Mouse (Mus musculus): ENCODE data around the gene Gfi1. TPM values are rescaled to one million over a fixed set of nuclear protein-coding genes. Genes with fewer than 3 reads are reported as not detected.

Gene Gfi1
- polyA plus RNA-seq, 1 experiment from 2014 or later: not detected

- Histone ChIP-seq H3K4me1 (ENCODE audit: control insufficient read depth, insufficient read depth, low read length) (peaks cover 27% of the 10 kb centered on the region), H3K36me3 (ENCODE audit: control insufficient read depth, insufficient read depth, low read length) (no peaks in the 10 kb centered on the region), H3K9ac (ENCODE audit: low read depth, low read length) (no peak overlapping the region), H3K4me3 (ENCODE audit: low read depth, low read length) (no peak overlapping the region), H3K27ac (ENCODE audit: low read depth, low read length) (no peak overlapping the region), H3K9me3 (replicated peaks; ENCODE audit: control insufficient read depth, low read length) (no peaks in the 10 kb centered on the region), H3K4me2 (no peak overlapping the region), H3K27me3 (ENCODE audit: control insufficient read depth, insufficient read depth, low read length) (peaks cover 85% of the 10 kb centered on the region)
- whole genome bisulfite sequencing (ENCODE audit: insufficient replicate concordance): 14% methylated on average over 1 of the region's 1 CpGs
- ATAC-seq (replicated peaks; ENCODE audit: insufficient number of reproducible peaks, low FRiP score, low TSS enrichment): no peak
Measured at GRCm38 (mm10) chr5:107719786-107720185, 6.0 kb downstream of the Gfi1 start.

DNA sequence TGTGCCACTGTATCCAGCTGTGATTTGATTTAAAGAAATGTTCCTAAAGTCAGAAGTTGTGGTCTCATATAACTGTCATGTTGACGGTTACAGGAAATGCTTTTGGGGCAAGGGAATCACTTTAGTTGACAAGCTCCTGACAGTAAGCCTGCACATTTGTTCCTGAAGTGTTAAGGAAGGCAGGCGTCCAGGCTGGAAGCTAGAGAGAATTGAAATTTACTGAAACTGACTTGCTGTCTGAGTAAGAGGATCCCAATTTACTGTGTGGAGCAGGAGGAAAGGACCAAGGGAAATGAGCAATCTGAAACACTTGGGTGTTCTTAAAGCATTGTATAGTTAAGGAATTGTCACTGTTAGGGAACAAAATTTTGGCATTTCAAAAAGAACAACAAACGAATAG, 6.6 kb downstream of the Gfi1 start:
- Histone ChIP-seq H3K27ac (ENCODE audit: low read depth, low read length) (no peak overlapping the region), H3K4me2 (no peak overlapping the region), H3K9ac (ENCODE audit: low read depth, low read length) (no peak overlapping the region), H3K9me3 (replicated peaks; ENCODE audit: control insufficient read depth, low read length) (no peaks in the 10 kb centered on the region), H3K4me1 (ENCODE audit: control insufficient read depth, insufficient read depth, low read length) (peaks cover 26% of the 10 kb centered on the region), H3K4me3 (ENCODE audit: low read depth, low read length) (no peak overlapping the region), H3K27me3 (ENCODE audit: control insufficient read depth, insufficient read depth, low read length) (peaks cover 84% of the 10 kb centered on the region), H3K36me3 (ENCODE audit: control insufficient read depth, insufficient read depth, low read length) (no peaks in the 10 kb centered on the region)
- 17% methylated on average over 3 of the region's 3 CpGs for WGBS (ENCODE audit: insufficient replicate concordance)
- no peak for ATAC-seq (replicated peaks; ENCODE audit: insufficient number of reproducible peaks, low FRiP score, low TSS enrichment)

GRCm38 (mm10) chr5:107717871-107718361, 7.9 kb downstream of the Gfi1 start:
- Histone ChIP-seq H3K9ac (ENCODE audit: low read depth, low read length) (no peak overlapping the region), H3K4me3 (ENCODE audit: low read depth, low read length) (no peak overlapping the region), H3K4me2 (no peak overlapping the region), H3K27me3 (ENCODE audit: control insufficient read depth, insufficient read depth, low read length) (peaks cover 73% of the 10 kb centered on the region), H3K27ac (ENCODE audit: low read depth, low read length) (no peak overlapping the region), H3K9me3 (replicated peaks; ENCODE audit: control insufficient read depth, low read length) (no peaks in the 10 kb centered on the region), H3K4me1 (ENCODE audit: control insufficient read depth, insufficient read depth, low read length) (peaks cover 14% of the 10 kb centered on the region), H3K36me3 (ENCODE audit: control insufficient read depth, insufficient read depth, low read length) (no peaks in the 10 kb centered on the region)
- ATAC-seq (replicated peaks; ENCODE audit: insufficient number of reproducible peaks, low FRiP score, low TSS enrichment): no peak
- 15% methylated on average over 11 of the region's 11 CpGs for WGBS (ENCODE audit: insufficient replicate concordance)

GRCm38 (mm10) chr5:107711689-107712088, 14.1 kb downstream of the Gfi1 start:
- Histone ChIP-seq H3K9me3 (replicated peaks; ENCODE audit: control insufficient read depth, low read length) (no peaks in the 10 kb centered on the region), H3K4me3 (ENCODE audit: low read depth, low read length) (no peak overlapping the region), H3K4me1 (ENCODE audit: control insufficient read depth, insufficient read depth, low read length) (no peaks in the 10 kb centered on the region), H3K27me3 (ENCODE audit: control insufficient read depth, insufficient read depth, low read length) (peaks cover 17% of the 10 kb centered on the region), H3K9ac (ENCODE audit: low read depth, low read length) (no peak overlapping the region), H3K36me3 (ENCODE audit: control insufficient read depth, insufficient read depth, low read length) (no peaks in the 10 kb centered on the region), H3K4me2 (no peak overlapping the region), H3K27ac (ENCODE audit: low read depth, low read length) (no peak overlapping the region)
- ATAC-seq (replicated peaks; ENCODE audit: insufficient number of reproducible peaks, low FRiP score, low TSS enrichment): no peak
- WGBS (ENCODE audit: insufficient replicate concordance): 32% methylated on average over 2 of the region's 2 CpGs

GRCm38 (mm10) chr5:107708124-107708797, 17.6 kb downstream of the Gfi1 start:
- Histone ChIP-seq H3K36me3 (ENCODE audit: control insufficient read depth, insufficient read depth, low read length) (no peaks in the 10 kb centered on the region), H3K4me3 (ENCODE audit: low read depth, low read length) (no peak overlapping the region), H3K9ac (ENCODE audit: low read depth, low read length) (no peak overlapping the region), H3K4me2 (no peak overlapping the region), H3K27ac (ENCODE audit: low read depth, low read length) (no peak overlapping the region), H3K27me3 (ENCODE audit: control insufficient read depth, insufficient read depth, low read length) (0 out of 2 replicates have a peak, but pooled peaks cover 5% of the 10 kb centered on the region), H3K9me3 (replicated peaks; ENCODE audit: control insufficient read depth, low read length) (no peaks in the 10 kb centered on the region), H3K4me1 (ENCODE audit: control insufficient read depth, insufficient read depth, low read length) (no peaks in the 10 kb centered on the region)
- no peak for ATAC-seq (replicated peaks; ENCODE audit: insufficient number of reproducible peaks, low FRiP score, low TSS enrichment)
- 70% methylated on average over 8 of the region's 8 CpGs for WGBS (ENCODE audit: insufficient replicate concordance)

DNA sequence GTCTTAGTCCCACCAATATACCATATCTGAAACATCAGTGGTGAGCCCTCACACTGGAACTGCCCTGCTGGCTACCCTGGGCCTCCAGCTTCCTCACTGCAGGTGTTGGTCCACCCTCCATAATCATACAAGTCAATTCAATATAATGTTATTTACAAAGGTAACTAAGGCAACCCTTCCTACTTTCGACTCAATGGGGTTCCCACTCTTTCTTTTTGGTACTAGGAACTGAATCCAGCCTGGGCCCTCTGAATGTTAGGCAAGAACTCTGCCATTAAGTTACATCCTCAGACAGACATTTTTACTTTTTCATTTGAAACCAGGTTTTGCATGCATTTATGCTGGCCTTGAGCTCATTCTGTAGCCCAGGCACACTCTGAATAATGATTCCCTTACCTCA, 19.6 kb downstream of the Gfi1 start:
- H3K27ac ChIP-seq (ENCODE audit: low read depth, low read length): no peak overlapping the region
- H3K4me2 ChIP-seq: no peak overlapping the region
- no peaks in the 10 kb centered on the region for H3K9me3 ChIP-seq (replicated peaks; ENCODE audit: control insufficient read depth, low read length)
- H3K36me3 ChIP-seq (ENCODE audit: control insufficient read depth, insufficient read depth, low read length): no peaks in the 10 kb centered on the region
- ATAC-seq (replicated peaks; ENCODE audit: insufficient number of reproducible peaks, low FRiP score, low TSS enrichment): no peak
- 68% methylated on average over 1 of the region's 1 CpGs for whole genome bisulfite sequencing (ENCODE audit: insufficient replicate concordance)
- no peak overlapping the region for H3K4me3 ChIP-seq (ENCODE audit: low read depth, low read length)
- H3K9ac ChIP-seq (ENCODE audit: low read depth, low read length): no peak overlapping the region
- no peaks in the 10 kb centered on the region for H3K4me1 ChIP-seq (ENCODE audit: control insufficient read depth, insufficient read depth, low read length)
- H3K27me3 ChIP-seq (ENCODE audit: control insufficient read depth, insufficient read depth, low read length): 0 out of 2 replicates have a peak, but pooled peaks cover 1% of the 10 kb centered on the region

GRCm38 (mm10) chr5:107705756-107706155, 20.1 kb downstream of the Gfi1 start:
- no peak overlapping the region for H3K4me2 ChIP-seq
- H3K4me3 ChIP-seq (ENCODE audit: low read depth, low read length): no peak overlapping the region
- H3K9ac ChIP-seq (ENCODE audit: low read depth, low read length): no peak overlapping the region
- no peak for ATAC-seq (replicated peaks; ENCODE audit: insufficient number of reproducible peaks, low FRiP score, low TSS enrichment)
- no peaks in the 10 kb centered on the region for H3K36me3 ChIP-seq (ENCODE audit: control insufficient read depth, insufficient read depth, low read length)
- no peak overlapping the region for H3K27ac ChIP-seq (ENCODE audit: low read depth, low read length)
- H3K27me3 ChIP-seq (ENCODE audit: control insufficient read depth, insufficient read depth, low read length): no peaks in the 10 kb centered on the region
- peaks cover under 1% of the 10 kb centered on the region; the same call in 1 of the 2 replicates for H3K4me1 ChIP-seq (ENCODE audit: control insufficient read depth, insufficient read depth, low read length)
- H3K9me3 ChIP-seq (replicated peaks; ENCODE audit: control insufficient read depth, low read length): no peaks in the 10 kb centered on the region
- WGBS (ENCODE audit: insufficient replicate concordance): 82% methylated on average over 4 of the region's 4 CpGs

GRCm38 (mm10) chr5:107703207-107703763, 22.6 kb downstream of the Gfi1 start:
- no peak for ATAC-seq (replicated peaks; ENCODE audit: insufficient number of reproducible peaks, low FRiP score, low TSS enrichment)
- Histone ChIP-seq H3K9ac (ENCODE audit: low read depth, low read length) (no peak overlapping the region), H3K36me3 (ENCODE audit: control insufficient read depth, insufficient read depth, low read length) (no peaks in the 10 kb centered on the region), H3K4me2 (no peak overlapping the region), H3K4me1 (ENCODE audit: control insufficient read depth, insufficient read depth, low read length) (peaks cover 3% of the 10 kb centered on the region; the same call in 1 of the 2 replicates), H3K27me3 (ENCODE audit: control insufficient read depth, insufficient read depth, low read length) (no peaks in the 10 kb centered on the region), H3K9me3 (replicated peaks; ENCODE audit: control insufficient read depth, low read length) (no peaks in the 10 kb centered on the region), H3K4me3 (ENCODE audit: low read depth, low read length) (no peak overlapping the region), H3K27ac (ENCODE audit: low read depth, low read length) (no peak overlapping the region)
- 84% methylated on average over 6 of the region's 6 CpGs for WGBS (ENCODE audit: insufficient replicate concordance)

DNA sequence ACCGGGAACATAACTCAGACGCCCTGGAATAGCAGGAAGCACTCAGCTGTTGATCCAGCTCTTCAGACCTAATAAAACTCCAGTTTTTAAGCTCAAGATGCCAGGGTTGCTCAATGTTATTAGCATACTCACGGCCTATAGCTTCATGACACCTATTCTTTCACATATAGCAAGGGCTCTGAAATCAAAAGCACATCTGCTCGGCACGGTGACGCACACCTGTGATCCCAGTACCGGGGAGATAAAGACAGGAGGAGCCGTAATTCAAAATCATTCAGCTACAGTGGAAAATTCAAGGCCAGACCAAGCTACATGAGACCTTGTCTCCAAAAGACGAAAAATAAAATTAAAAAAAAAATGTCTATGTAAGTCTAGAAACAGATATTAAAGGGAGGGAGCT, 24.2 kb downstream of the Gfi1 start:
- 82% methylated on average over 9 of the region's 9 CpGs for WGBS (ENCODE audit: insufficient replicate concordance)
- ATAC-seq (replicated peaks; ENCODE audit: insufficient number of reproducible peaks, low FRiP score, low TSS enrichment): no peak

More for the DNA sequence above, 24.2 kb downstream of the Gfi1 start:
- Histone ChIP-seq H3K9me3 (replicated peaks; ENCODE audit: control insufficient read depth, low read length) (no peaks in the 10 kb centered on the region), H3K4me2 (no peak overlapping the region), H3K27me3 (ENCODE audit: control insufficient read depth, insufficient read depth, low read length) (no peaks in the 10 kb centered on the region), H3K4me3 (ENCODE audit: low read depth, low read length) (no peak overlapping the region), H3K36me3 (ENCODE audit: control insufficient read depth, insufficient read depth, low read length) (no peaks in the 10 kb centered on the region), H3K9ac (ENCODE audit: low read depth, low read length) (no peak overlapping the region), H3K27ac (ENCODE audit: low read depth, low read length) (no peak overlapping the region), H3K4me1 (ENCODE audit: control insufficient read depth, insufficient read depth, low read length) (peaks cover 3% of the 10 kb centered on the region; the same call in 1 of the 2 replicates)

Data from heart, embryonic 11.5 days (tissue).